Mouse (Mus musculus) embryonic fibroblast, embryonic 13.5 days (primary cell): ENCODE results near the gene Cd52.

Source experiments
- CTCF ChIP-seq: IDR thresholded peaks from 2 replicates; pipeline ENCODE4 v1.5.1; 2011; ENCODE audit warnings: mild to moderate bottlenecking, control low read depth, low read length, moderate library complexity, borderline replicate concordance; ENCODE audit not compliant: insufficient read depth
- POLR2A ChIP-seq: IDR thresholded peaks from 2 replicates; pipeline ENCODE4 v1.6.1; 2011; ENCODE audit warnings: low read depth, mild to moderate bottlenecking, control low read depth, low read length, moderate library complexity

DNA sequence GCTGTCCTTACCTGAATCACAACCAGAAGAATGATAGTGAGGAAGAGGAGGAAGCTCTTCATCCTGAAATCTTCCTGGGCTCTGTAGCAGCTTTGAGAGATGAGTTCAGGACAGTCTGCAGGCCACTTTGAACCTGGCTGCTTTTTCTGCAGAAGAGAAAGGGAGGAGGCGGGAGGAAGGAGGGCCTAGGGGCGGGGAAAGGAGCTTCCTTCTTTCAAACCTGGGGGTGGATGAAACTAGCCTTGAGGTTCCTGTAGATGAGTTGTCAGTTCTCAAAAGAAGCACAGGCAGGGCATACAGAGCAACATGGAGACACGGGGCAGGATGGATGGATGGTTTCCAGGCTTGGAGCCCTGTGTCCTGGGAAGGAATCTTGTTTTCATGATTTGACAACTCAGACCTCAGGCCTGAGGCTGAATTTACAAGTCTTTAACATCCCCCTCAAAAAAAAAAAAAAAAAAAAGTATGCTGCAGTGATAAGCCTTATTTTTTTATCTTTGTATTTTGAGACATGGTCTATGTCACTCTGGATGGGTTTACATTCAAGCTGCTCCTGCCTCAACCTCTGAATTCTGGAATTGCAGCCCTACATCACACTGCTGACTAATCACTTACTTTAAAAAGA is at the start of gene Cd52:
- TF ChIP-seq CTCF (no peak), POLR2A (no peak)
